Mouse (Mus musculus): ENCODE data around the gene Thap3.

DNA sequence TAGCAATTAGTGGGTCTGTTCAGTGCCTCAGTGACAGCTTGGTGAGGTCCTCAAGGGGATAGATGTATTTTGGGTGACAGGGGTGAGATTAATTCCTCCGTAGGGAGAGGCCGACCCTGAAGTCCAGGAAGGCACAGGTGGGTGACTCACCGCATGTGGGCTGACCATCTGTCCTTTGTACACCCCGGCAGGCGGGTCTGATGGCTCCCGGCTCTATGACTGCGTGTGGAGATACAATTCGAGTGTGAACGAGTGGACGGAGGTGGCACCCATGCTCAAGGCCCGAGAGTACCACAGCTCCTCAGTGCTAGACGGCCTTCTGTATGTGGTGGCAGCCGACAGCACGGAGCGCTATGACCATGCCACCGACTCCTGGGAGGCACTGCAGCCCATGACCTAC, 23.3 kb upstream of the Thap3 start:
- TF ChIP-seq CTCF (IDR thresholded peaks at IDR 0.05; ENCODE audit: low read depth) (no peak), EP300 (optimal IDR thresholded peaks at IDR 0.05) (no peak)
